Comparison of ENCODE assay signal across 16 mouse cellular contexts in genomic region chr3:54647583-54647982, GRCm38 (mm10). TPM values are rescaled to one million over a fixed set of nuclear protein-coding genes. Genes with fewer than 3 reads are reported as not detected.
DNase-seq lines count a peak whose midpoint lies in the region; ATAC-seq and TF ChIP-seq lines count a peak whose summit lies in the region.
"Had no signal": no experiment of that assay in that cellular context is flagged by ENCODE, and none has a peak within 500 bp of the region (broad histone marks: within the 10 kb centered on the region; RNA-seq: fewer than 3 reads in every experiment).

No protein-coding gene starts in this region.

- 41% methylated on average over 2 of the region's 2 CpGs for WGBS in heart, adult 2 months
- WGBS in heart, embryonic 12.5 days, result 57% methylated on average over 2 of the region's 2 CpGs
- 34% methylated on average over 2 of the region's 2 CpGs for WGBS in embryonic facial prominence, embryonic 12.5 days

- no peak for TF ChIP-seq CTCF in heart, adult 2 months (IDR thresholded peaks at IDR 0.05)
- no peak for TF ChIP-seq CTCF in embryonic fibroblast, embryonic 13.5 days (IDR thresholded peaks at IDR 0.05; ENCODE audit: borderline replicate concordance, insufficient read depth, low read length)

- intact Hi-C loops in heart, adult 2 months (cut with DNase I), result no loop called here

- no peaks in the 10 kb centered on the region for H3K9me3 ChIP-seq in heart, embryonic 12.5 days (replicated peaks)
- H3K9me3 ChIP-seq in embryonic facial prominence, embryonic 12.5 days, result no peaks in the 10 kb centered on the region
- H3K9me3 ChIP-seq: forebrain, embryonic 12.5 days; hindbrain, embryonic 10.5 days; liver, embryonic 13.5 days had no signal

- H3K36me3 ChIP-seq in heart, adult 2 months (ENCODE audit: control insufficient read depth, insufficient read depth, low read length), result no peaks in the 10 kb centered on the region
- no peaks in the 10 kb centered on the region for H3K36me3 ChIP-seq in heart, embryonic 12.5 days
- H3K36me3 ChIP-seq in embryonic facial prominence, embryonic 12.5 days, result no peaks in the 10 kb centered on the region
- H3K36me3 ChIP-seq: forebrain, embryonic 12.5 days; hindbrain, embryonic 10.5 days; liver, embryonic 13.5 days had no signal

- TF ChIP-seq POLR2A in heart, adult 2 months (IDR thresholded peaks at IDR 0.05; ENCODE audit: insufficient read depth, low read depth, low read length), result no peak
- no peak for TF ChIP-seq POLR2A in embryonic fibroblast, embryonic 13.5 days (IDR thresholded peaks at IDR 0.05; ENCODE audit: low read depth, low read length)

- H3K4me2 ChIP-seq in heart, embryonic 12.5 days, result no peak overlapping the region
- H3K4me2 ChIP-seq in embryonic facial prominence, embryonic 12.5 days (replicated peaks), result no peak overlapping the region
- H3K4me2 ChIP-seq: forebrain, embryonic 12.5 days; liver, embryonic 13.5 days had no signal

- no peaks in the 10 kb centered on the region for H3K27me3 ChIP-seq in heart, adult 2 months (ENCODE audit: control insufficient read depth, insufficient read depth, low read length)
- H3K27me3 ChIP-seq in heart, embryonic 12.5 days (replicated peaks), result no peaks in the 10 kb centered on the region
- no peaks in the 10 kb centered on the region for H3K27me3 ChIP-seq in embryonic facial prominence, embryonic 12.5 days
- H3K27me3 ChIP-seq: forebrain, embryonic 12.5 days; liver, embryonic 13.5 days had no signal

- peak in 1 of 2 experiments; percentile 14 for DNase-seq in heart, adult 2 months
- peak; percentile 38 for DNase-seq in heart, postnatal 4 days
- no peak for DNase-seq in B cell, adult 2 months
- no peak for DNase-seq in frontal cortex, postnatal 10 days (ENCODE audit: low spot score in 2 of 2)
- DNase-seq: adrenal gland, postnatal 25 days; cerebellum, adult 9-11 months; kidney, adult 11 months; liver, embryonic 13.5 days; right cerebral cortex, postnatal 14 days had no signal

- ATAC-seq in heart, embryonic 12.5 days (ENCODE audit: insufficient number of reproducible peaks, low FRiP score), result no peak
- 0 out of 2 replicates have a peak, but pooled peaks have one; percentile 67 for ATAC-seq in embryonic facial prominence, embryonic 12.5 days (ENCODE audit: insufficient number of reproducible peaks, insufficient read depth, low FRiP score, low TSS enrichment)
- ATAC-seq: midbrain, embryonic 16.5 days had no signal

- peak overlapping the region; percentile 9; the same call in 1 of the 2 replicates for H3K27ac ChIP-seq in heart, adult 2 months
- H3K27ac ChIP-seq in heart, embryonic 12.5 days (ENCODE audit: poor library complexity, severe bottlenecking), result no peak overlapping the region
- H3K27ac ChIP-seq in embryonic facial prominence, embryonic 12.5 days, result no peak overlapping the region
- peak overlapping the region; percentile 73; the same call in 1 of the 2 replicates for H3K27ac ChIP-seq in embryonic fibroblast, embryonic 13.5 days (ENCODE audit: insufficient read depth, low read length)
- H3K27ac ChIP-seq: forebrain, embryonic 12.5 days; hindbrain, embryonic 10.5 days; liver, embryonic 13.5 days had no signal

- no peak for TF ChIP-seq EP300 in heart, adult 2 months (IDR thresholded peaks at IDR 0.05; ENCODE audit: insufficient read depth, low read depth, low read length)

- H3K79me2 ChIP-seq in heart, adult 2 months (replicated peaks; ENCODE audit: control insufficient read depth, insufficient read depth, low read length), result no peaks in the 10 kb centered on the region

- no peaks in the 10 kb centered on the region for H3K4me1 ChIP-seq in heart, adult 2 months (ENCODE audit: control insufficient read depth, insufficient read depth, low read length)
- no peaks in the 10 kb centered on the region for H3K4me1 ChIP-seq in heart, embryonic 12.5 days (replicated peaks)
- H3K4me1 ChIP-seq in embryonic facial prominence, embryonic 12.5 days, result peaks cover 4% of the 10 kb centered on the region; the same call in 1 of the 2 replicates
- H3K4me1 ChIP-seq in embryonic fibroblast, embryonic 13.5 days (ENCODE audit: control insufficient read depth, insufficient read depth, low read length), result peaks cover 3% of the 10 kb centered on the region; the same call in 1 of the 2 replicates
- H3K4me1 ChIP-seq: forebrain, embryonic 12.5 days; hindbrain, embryonic 10.5 days; liver, embryonic 13.5 days; megakaryocyte, embryonic 14.5 days had no signal

- H3K4me3 ChIP-seq in heart, adult 2 months, result no peak overlapping the region
- H3K4me3 ChIP-seq in heart, embryonic 12.5 days, result no peak overlapping the region
- no peak overlapping the region for H3K4me3 ChIP-seq in embryonic facial prominence, embryonic 12.5 days
- no peak overlapping the region for H3K4me3 ChIP-seq in embryonic fibroblast, embryonic 13.5 days (ENCODE audit: insufficient read depth, low read length)
- H3K4me3 ChIP-seq: forebrain, embryonic 12.5 days; hindbrain, embryonic 10.5 days; liver, embryonic 13.5 days; megakaryocyte, embryonic 14.5 days had no signal

- H3K9ac ChIP-seq in heart, adult 2 months (ENCODE audit: low read depth, low read length), result no peak overlapping the region
- H3K9ac ChIP-seq in heart, embryonic 12.5 days, result no peak overlapping the region
- H3K9ac ChIP-seq in embryonic facial prominence, embryonic 12.5 days, result no peak overlapping the region
- H3K9ac ChIP-seq: forebrain, embryonic 12.5 days; liver, embryonic 13.5 days had no signal

RNA-seq across cellular contexts. Expression of gene Supt20, which starts 45.0 kb away (rescaled TPM):
- total RNA-seq in heart, adult 2 months (2021), result 10 to 100 TPM; 18.0 to 19.8 TPM
- polyA plus RNA-seq in heart, adult 2 months (2012; rRNA removed), result 22.7 and 26.4 TPM in 2 replicates
- polyA plus RNA-seq in heart, embryonic 12.5 days (2016; fragmentation: Nextera tagmentation; extraction: Ambion mirVana), result 76.3 and 82.2 TPM in 2 replicates
- 139 and 142 TPM in 2 replicates for polyA plus RNA-seq in embryonic facial prominence, embryonic 12.5 days (2016; fragmentation: Nextera tagmentation; extraction: Ambion mirVana)
- polyA plus RNA-seq in embryonic fibroblast, embryonic 13.5 days (2011; ENCODE audit: insufficient read length, low read depth, missing spikeins), result 89.8 and 121 TPM in 2 replicates
- total RNA-seq in heart, postnatal 4 days (2021), result 10 to 100 TPM; 49.8 to 50.5 TPM

Comparison
In these comparisons a context has a peak if more than half of its experiments do, and no peak if none do; other contexts are left out.
1. H3K27ac ChIP-seq: peak in heart, adult 2 months (single experiment) and embryonic fibroblast, embryonic 13.5 days (single experiment); none in heart, embryonic 12.5 days (single experiment) and embryonic facial prominence, embryonic 12.5 days (single experiment).